Mouse (Mus musculus): ENCODE data around the gene Gosr2. TPM values are rescaled to one million over a fixed set of nuclear protein-coding genes. Genes with fewer than 3 reads are reported as not detected.

The Gosr2 gene
- polyA plus RNA-seq (2015; fragmentation: Nextera tagmentation; extraction: Ambion mirVana) = 37.2 and 38.6 TPM in 2 replicates

DNA sequence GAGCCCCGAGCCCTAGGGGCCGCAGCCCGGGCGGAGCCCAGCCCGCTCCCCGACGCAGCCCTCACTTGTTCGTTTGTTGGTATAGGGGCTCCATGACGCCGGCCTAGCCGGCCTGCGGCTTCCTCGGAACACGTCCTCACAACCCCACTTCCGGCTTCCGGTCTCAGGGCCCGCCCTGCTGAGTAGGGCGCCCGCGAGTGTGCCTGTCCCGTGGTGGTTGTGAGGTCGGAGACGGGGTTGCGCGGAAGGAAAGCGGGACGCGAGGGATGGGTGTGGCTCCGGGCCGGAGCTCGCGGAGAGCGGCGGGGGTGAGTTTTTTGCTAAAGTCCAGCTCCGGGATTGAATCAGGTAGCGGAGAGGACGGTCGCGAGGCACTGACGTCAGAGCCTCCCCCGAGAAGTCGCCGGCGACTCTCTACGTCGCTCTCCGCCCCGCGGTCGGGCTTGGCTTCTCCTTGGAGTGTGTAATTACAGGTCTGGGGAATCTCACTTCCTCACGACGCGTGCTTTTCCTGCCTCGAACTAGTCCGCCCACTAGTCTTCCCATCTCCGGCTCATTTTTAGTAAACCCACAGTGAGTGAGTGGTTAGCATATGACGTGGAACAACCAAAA, at the start of gene Gosr2:
Gene Gosr2, minus strand, starts transcription at position 334 of the 612 bp plus-strand sequence.
- Histone ChIP-seq H3K27ac (replicated peaks) (peak within 1 kb of the TSS; percentile 90), H3K9ac (peak within 1 kb of the TSS; percentile 79), H3K4me3 (replicated peaks) (peak within 1 kb of the TSS; percentile 90), H3K4me2 (peak within 1 kb of the TSS; percentile 71), H3K9me3 (replicated peaks) (no peaks in the 10 kb centered on the region), H3K27me3 (no peaks in the 10 kb centered on the region), H3K36me3 (replicated peaks) (0 out of 2 replicates have a peak, but pooled peaks cover 3% of the 10 kb centered on the region), H3K4me1 (replicated peaks) (peaks cover 24% of the 10 kb centered on the region)
- peak; percentile 96 for ATAC-seq (ENCODE audit: insufficient read depth)
- WGBS (ENCODE audit: insufficient replicate concordance) = under 1% methylated on average over 57 of the region's 57 CpGs

- ATAC-seq (ENCODE audit: insufficient read depth) = peak; percentile 72
- no peak overlapping the region for H3K4me3 ChIP-seq (replicated peaks)
- H3K9ac ChIP-seq = no peak overlapping the region
- H3K27me3 ChIP-seq = 0 out of 2 replicates have a peak, but pooled peaks cover 3% of the 10 kb centered on the region
- H3K27ac ChIP-seq (replicated peaks) = peak overlapping the region; percentile 34; the same call in 1 of the 2 replicates
- H3K36me3 ChIP-seq (replicated peaks) = no peaks in the 10 kb centered on the region
- peak overlapping the region; percentile 32 for H3K4me2 ChIP-seq
- 60% methylated on average over 19 of the region's 19 CpGs for WGBS (ENCODE audit: insufficient replicate concordance)
- H3K4me1 ChIP-seq (replicated peaks) = no peaks in the 10 kb centered on the region; the same call in 1 of the 2 replicates
- H3K9me3 ChIP-seq (replicated peaks) = no peaks in the 10 kb centered on the region
These were observed 37.5 kb upstream of the Gosr2 start for GRCm38 (mm10) chr11:103735046-103735781.

DNA sequence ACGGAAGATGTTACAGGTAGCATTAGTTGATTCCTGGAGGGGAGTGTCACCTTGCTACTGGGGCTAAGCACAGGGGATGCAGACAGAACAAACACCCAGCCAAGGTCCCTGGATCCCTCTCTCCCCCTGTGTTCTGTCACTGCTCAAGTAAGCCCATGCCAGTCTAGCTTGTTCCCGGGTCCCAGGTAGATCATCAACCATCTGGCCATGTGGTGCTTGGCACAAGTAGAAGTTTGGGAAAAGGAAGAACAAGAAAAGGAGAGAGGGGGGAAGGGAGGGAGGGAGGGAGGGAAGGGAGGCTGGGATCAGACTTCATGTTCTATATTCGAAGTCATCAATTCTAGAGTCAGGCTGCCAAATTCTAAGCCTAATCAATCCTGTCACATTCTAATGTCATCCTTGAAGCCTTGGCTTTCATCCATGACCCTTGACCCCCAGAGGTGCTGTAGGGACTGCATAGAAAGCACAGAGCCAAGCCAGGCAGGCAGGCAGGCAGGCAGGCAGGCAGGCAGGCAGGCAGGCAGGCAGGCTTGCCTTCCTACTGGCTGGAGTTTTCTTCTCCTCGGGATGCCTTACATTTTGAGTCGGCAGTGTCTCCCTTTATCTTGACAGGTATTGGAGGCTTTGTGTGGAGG, 36.8 kb upstream of the Gosr2 start:
- H3K4me3 ChIP-seq (replicated peaks) = no peak overlapping the region
- H3K4me2 ChIP-seq = no peak overlapping the region
- H3K9me3 ChIP-seq (replicated peaks) = no peaks in the 10 kb centered on the region
- H3K9ac ChIP-seq = no peak overlapping the region
- ATAC-seq (ENCODE audit: insufficient read depth) = no peak
- H3K27me3 ChIP-seq = 0 out of 2 replicates have a peak, but pooled peaks cover 3% of the 10 kb centered on the region
- no peak overlapping the region for H3K27ac ChIP-seq (replicated peaks)
- no peaks in the 10 kb centered on the region; the same call in 1 of the 2 replicates for H3K4me1 ChIP-seq (replicated peaks)
- 49% methylated on average over 5 of the region's 5 CpGs for WGBS (ENCODE audit: insufficient replicate concordance)
- no peaks in the 10 kb centered on the region for H3K36me3 ChIP-seq (replicated peaks)

DNA sequence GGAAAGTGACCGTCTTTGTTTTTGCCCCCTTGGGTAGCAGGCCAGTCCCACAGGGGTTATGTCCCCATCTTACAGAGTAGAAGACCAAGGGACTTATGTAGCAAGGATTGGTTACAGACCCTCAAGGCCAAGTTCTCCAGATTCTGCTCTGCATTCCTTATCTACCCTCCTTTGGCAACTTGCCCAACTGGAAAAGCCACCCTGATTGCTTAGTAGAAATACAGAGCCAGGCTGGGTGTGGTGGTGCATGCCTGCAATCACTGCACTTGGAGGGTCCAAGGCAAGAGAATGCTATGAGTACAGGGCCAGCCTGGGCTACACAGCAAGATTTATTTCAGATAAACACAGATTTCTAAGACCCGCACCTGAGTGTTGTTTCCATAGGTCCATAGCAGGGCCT, 36.3 kb upstream of the Gosr2 start:
- ATAC-seq (ENCODE audit: insufficient read depth) = no peak
- H3K4me1 ChIP-seq (replicated peaks) = no peaks in the 10 kb centered on the region; the same call in 1 of the 2 replicates
- H3K27me3 ChIP-seq = 0 out of 2 replicates have a peak, but pooled peaks cover 3% of the 10 kb centered on the region
- H3K36me3 ChIP-seq (replicated peaks) = no peaks in the 10 kb centered on the region
- 68% methylated on average over 2 of the region's 2 CpGs for WGBS (ENCODE audit: insufficient replicate concordance)
- H3K27ac ChIP-seq (replicated peaks) = no peak overlapping the region
- no peak overlapping the region for H3K4me3 ChIP-seq (replicated peaks)
- H3K4me2 ChIP-seq = no peak overlapping the region
- no peak overlapping the region for H3K9ac ChIP-seq
- no peaks in the 10 kb centered on the region for H3K9me3 ChIP-seq (replicated peaks)

DNA sequence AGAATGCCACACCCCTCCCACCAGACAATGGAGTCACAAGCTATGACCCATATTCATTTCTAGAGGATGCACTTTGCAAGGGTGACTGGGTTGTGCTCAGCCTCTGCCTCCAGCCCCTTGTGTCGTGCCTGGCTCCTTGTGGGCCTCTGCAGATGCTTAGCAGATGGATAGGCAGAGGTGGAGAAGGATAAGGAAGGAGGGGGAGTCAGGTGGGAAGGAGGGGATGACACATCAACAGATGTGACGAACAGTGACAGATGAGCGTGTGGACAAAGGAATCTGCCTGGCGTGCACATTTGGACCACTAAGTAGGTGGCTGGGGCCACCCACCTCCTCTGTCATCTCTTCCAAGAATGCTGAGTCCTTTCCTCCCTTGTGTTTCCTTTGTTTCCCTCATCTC, 35.4 kb upstream of the Gosr2 start:
- Histone ChIP-seq H3K4me2 (no peak overlapping the region), H3K9me3 (replicated peaks) (no peaks in the 10 kb centered on the region), H3K36me3 (replicated peaks) (no peaks in the 10 kb centered on the region), H3K27me3 (0 out of 2 replicates have a peak, but pooled peaks cover 3% of the 10 kb centered on the region), H3K4me1 (replicated peaks) (no peaks in the 10 kb centered on the region; the same call in 1 of the 2 replicates), H3K9ac (no peak overlapping the region), H3K27ac (replicated peaks) (no peak overlapping the region), H3K4me3 (replicated peaks) (no peak overlapping the region)
- 58% methylated on average over 4 of the region's 4 CpGs for WGBS (ENCODE audit: insufficient replicate concordance)
- no peak for ATAC-seq (ENCODE audit: insufficient read depth)

- 70% methylated on average over 7 of the region's 7 CpGs for WGBS (ENCODE audit: insufficient replicate concordance)
- H3K27me3 ChIP-seq = 0 out of 2 replicates have a peak, but pooled peaks cover 3% of the 10 kb centered on the region
- H3K9ac ChIP-seq = no peak overlapping the region
- no peaks in the 10 kb centered on the region; the same call in 1 of the 2 replicates for H3K4me1 ChIP-seq (replicated peaks)
- H3K9me3 ChIP-seq (replicated peaks) = no peaks in the 10 kb centered on the region
- ATAC-seq (ENCODE audit: insufficient read depth) = no peak
- H3K36me3 ChIP-seq (replicated peaks) = no peaks in the 10 kb centered on the region
- no peak overlapping the region for H3K4me2 ChIP-seq
- no peak overlapping the region for H3K27ac ChIP-seq (replicated peaks)
- no peak overlapping the region for H3K4me3 ChIP-seq (replicated peaks)
These were observed 34.6 kb upstream of the Gosr2 start for GRCm38 (mm10) chr11:103732306-103732705.

DNA sequence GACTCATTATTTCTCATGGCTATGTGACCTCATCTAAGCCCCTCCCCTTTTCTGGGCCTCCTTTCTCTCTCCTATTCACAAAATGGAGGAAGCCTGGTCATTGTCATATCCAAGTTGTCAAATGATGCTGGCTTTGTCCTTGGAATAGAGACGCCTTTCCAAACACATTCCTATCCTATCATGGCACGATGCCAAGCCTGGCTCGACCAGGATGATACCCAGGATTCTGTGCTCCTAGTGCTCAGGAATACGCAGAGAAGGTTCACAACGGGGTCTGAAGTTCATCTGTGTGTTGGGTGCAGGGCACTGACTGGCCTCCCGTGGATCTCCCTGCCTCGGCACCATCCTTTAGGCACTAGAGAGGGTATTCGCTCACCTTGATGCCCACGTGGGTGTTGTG, 33.9 kb upstream of the Gosr2 start:
- Histone ChIP-seq H3K4me1 (replicated peaks) (no peaks in the 10 kb centered on the region; the same call in 1 of the 2 replicates), H3K27me3 (0 out of 2 replicates have a peak, but pooled peaks cover 3% of the 10 kb centered on the region), H3K9ac (no peak overlapping the region), H3K4me2 (no peak overlapping the region), H3K4me3 (replicated peaks) (no peak overlapping the region), H3K9me3 (replicated peaks) (no peaks in the 10 kb centered on the region), H3K36me3 (replicated peaks) (no peaks in the 10 kb centered on the region), H3K27ac (replicated peaks) (no peak overlapping the region)
- no peak for ATAC-seq (ENCODE audit: insufficient read depth)
- WGBS (ENCODE audit: insufficient replicate concordance) = 62% methylated on average over 9 of the region's 9 CpGs

GRCm38 (mm10) chr11:103729282-103729985, 31.7 kb upstream of the Gosr2 start:
- H3K27me3 ChIP-seq = 0 out of 2 replicates have a peak, but pooled peaks cover 3% of the 10 kb centered on the region
- H3K4me2 ChIP-seq = no peak overlapping the region
- no peaks in the 10 kb centered on the region for H3K4me1 ChIP-seq (replicated peaks)
- WGBS (ENCODE audit: insufficient replicate concordance) = 54% methylated on average over 9 of the region's 9 CpGs
- no peak overlapping the region for H3K27ac ChIP-seq (replicated peaks)
- H3K36me3 ChIP-seq (replicated peaks) = no peaks in the 10 kb centered on the region
- no peak for ATAC-seq (ENCODE audit: insufficient read depth)
- H3K9me3 ChIP-seq (replicated peaks) = no peaks in the 10 kb centered on the region
- H3K9ac ChIP-seq = no peak overlapping the region
- H3K4me3 ChIP-seq (replicated peaks) = no peak overlapping the region

GRCm38 (mm10) chr11:103724331-103724771, 26.7 kb upstream of the Gosr2 start:
- no peak overlapping the region for H3K4me3 ChIP-seq (replicated peaks)
- ATAC-seq (ENCODE audit: insufficient read depth) = no peak
- no peaks in the 10 kb centered on the region for H3K9me3 ChIP-seq (replicated peaks)
- 57% methylated on average over 11 of the region's 11 CpGs for WGBS (ENCODE audit: insufficient replicate concordance)
- H3K27ac ChIP-seq (replicated peaks) = no peak overlapping the region
- H3K9ac ChIP-seq = no peak overlapping the region
- H3K4me2 ChIP-seq = no peak overlapping the region
- H3K4me1 ChIP-seq (replicated peaks) = no peaks in the 10 kb centered on the region
- H3K27me3 ChIP-seq = no peaks in the 10 kb centered on the region; the same call in 1 of the 2 replicates
- no peaks in the 10 kb centered on the region for H3K36me3 ChIP-seq (replicated peaks)

DNA sequence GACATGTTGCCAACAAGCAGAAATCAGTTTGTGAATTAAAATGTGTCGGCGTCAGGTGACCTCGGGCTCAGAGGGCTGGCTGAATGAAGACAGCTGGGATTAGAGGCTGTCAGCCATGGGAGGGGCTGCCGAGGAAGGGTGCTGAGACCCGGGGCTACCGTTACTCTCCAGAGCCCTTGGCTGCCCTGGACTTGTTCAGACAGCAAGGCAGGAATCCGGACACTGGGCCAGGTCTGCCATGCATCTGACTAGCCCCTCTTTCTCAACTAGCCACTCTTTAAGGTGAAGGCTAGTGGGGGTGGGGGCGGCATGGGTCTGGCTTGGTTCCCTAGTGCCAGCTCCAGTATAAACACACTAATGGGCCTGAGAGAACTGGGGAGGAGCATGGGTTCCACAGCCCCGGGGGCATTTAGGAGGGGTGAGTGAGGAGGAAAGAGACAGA, 24.4 kb upstream of the Gosr2 start:
- H3K9ac ChIP-seq = no peak overlapping the region
- no peaks in the 10 kb centered on the region for H3K4me1 ChIP-seq (replicated peaks)
- WGBS (ENCODE audit: insufficient replicate concordance) = 27% methylated on average over 9 of the region's 9 CpGs
- no peaks in the 10 kb centered on the region; the same call in 1 of the 2 replicates for H3K27me3 ChIP-seq
- H3K4me3 ChIP-seq (replicated peaks) = no peak overlapping the region
- ATAC-seq (ENCODE audit: insufficient read depth) = no peak
- H3K4me2 ChIP-seq = no peak overlapping the region
- no peaks in the 10 kb centered on the region for H3K36me3 ChIP-seq (replicated peaks)
- no peaks in the 10 kb centered on the region for H3K9me3 ChIP-seq (replicated peaks)
- no peak overlapping the region for H3K27ac ChIP-seq (replicated peaks)
